Mouse (Mus musculus) lung, adult 2 months (tissue): ENCODE measurements around the gene Wnk2.

ENCODE experiments used
- CTCF ChIP-seq: fragments of 200-500 bp; IDR thresholded peaks from 2 replicates; pipeline ENCODE4 v1.5.1; 2011; ENCODE audit warnings: mild to moderate bottlenecking, low read length, control low read depth; ENCODE audit not compliant: insufficient read depth
- POLR2A ChIP-seq: fragments of 200-500 bp; IDR thresholded peaks from 2 replicates; pipeline ENCODE4 v1.6.1; 2011; ENCODE audit warnings: low read depth, mild to moderate bottlenecking, control low read depth, low read length, borderline replicate concordance; ENCODE audit errors: extremely low read depth

DNA sequence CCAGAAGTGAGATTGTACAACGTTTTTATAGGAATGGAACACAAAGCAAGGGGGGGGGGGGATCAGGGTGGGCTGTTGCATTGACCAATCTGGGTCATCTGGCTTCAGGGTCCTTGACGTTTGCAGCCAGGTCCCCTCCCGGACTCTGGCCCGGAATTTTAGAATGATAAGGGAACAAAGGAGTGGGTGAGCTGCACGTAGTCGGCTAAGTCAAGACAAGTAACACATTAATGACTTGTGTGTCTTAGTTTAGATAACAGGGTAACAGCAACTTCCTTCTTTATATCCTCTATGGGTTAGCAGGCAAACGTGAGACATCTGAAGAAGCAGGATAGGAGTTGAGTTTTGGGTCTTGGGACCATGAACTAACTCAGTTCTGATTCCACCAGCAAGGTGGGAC lies 15.8 kb upstream of the Wnk2 start:
- TF ChIP-seq CTCF (no peak), POLR2A (no peak)
